Mouse (Mus musculus) kidney, postnatal 25 days (tissue): ENCODE results near the gene Olfr1404.
"Not testable (repeated sequence)": the region's sequence is repeated elsewhere in the genome, so short reads cannot be mapped to it uniquely, and the experiment has no call there.

ENCODE experiments used
- DNase-seq, 2 experiments: peaks; one replicate each; pipeline ENCODE4 v3.0.0; 2021; ENCODE audit warnings: mixed read lengths in 2 of 2

Gene Olfr1404

DNA sequence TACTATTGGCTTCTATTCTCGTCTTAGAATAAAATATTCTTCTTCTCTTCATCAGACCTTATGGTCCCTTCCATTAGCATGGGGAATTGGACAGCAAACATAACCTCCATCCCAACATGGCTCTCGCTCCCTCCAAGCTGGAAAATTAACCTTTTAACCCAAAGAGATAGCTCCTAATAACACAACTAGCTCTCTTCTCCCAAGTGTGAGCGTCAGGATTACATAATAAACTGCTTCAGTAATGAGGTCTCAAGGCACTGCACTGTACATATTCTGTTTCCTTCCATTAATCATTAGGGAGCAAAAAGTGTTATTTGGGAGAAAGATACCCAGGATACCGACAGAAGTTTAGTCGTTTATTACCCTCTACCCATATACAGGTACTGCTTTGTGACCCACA is at the start of gene Olfr1404:
Olfr1404 (plus strand) TSS at position 301 of the 400 bp plus-strand sequence.
- DNase-seq = no peak

DNA sequence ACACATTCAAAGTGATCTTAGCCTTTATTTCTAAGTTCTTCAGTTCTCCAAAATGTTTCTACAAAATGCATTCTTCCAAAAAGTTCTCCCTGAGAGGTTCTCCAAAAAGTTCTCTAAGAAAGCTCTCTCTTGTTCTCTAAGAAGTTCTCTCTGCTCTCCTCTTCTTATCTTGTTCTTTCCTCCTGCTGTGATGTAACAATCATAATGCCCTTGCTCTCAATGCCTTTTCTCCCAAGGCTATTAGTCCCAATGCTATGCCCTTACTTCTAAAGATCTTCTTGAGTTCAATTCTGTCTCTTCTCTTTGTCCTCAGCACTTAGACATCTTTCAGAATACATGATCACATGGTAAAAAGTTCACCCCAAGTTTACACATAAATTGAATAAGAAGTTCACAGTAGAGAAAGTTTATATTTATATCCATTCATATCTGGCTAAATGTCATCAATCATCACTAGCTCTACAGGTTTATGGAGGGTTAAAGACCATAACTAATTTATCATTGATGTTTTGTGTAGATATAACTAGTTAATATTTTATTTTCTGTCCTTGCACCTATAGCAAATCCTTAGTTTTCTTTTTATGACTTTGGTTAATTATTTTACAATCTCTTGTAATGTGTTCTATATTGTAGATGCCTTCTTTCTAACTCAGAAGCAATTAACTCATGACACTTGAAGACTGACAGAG is 37.9 kb upstream of the Olfr1404 start:
- no peak for DNase-seq

DNA sequence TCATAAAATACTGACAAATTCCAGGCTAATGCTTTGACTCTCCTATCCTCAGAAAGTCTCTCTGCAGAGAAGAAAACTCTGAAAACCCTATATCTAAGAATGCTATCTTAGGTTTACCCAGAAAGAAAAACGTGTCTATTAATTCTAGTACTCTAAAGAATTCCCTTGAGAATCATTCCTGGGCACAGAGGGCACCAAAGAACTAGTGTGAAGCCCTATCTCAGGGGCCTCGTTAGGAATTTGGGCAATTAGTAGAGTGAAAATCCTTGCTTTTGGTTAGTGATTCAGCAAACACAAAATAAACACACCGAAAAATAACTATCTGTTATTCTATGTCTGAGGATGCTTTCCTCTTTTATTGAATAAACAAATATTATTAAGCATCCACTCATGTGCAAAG is 21.7 kb upstream of the Olfr1404 start, which contains the start of gene Olfr1406:
Olfr1406 (minus strand) TSS at position 101 of the 400 bp plus-strand sequence.
- DNase-seq = no peak

DNA sequence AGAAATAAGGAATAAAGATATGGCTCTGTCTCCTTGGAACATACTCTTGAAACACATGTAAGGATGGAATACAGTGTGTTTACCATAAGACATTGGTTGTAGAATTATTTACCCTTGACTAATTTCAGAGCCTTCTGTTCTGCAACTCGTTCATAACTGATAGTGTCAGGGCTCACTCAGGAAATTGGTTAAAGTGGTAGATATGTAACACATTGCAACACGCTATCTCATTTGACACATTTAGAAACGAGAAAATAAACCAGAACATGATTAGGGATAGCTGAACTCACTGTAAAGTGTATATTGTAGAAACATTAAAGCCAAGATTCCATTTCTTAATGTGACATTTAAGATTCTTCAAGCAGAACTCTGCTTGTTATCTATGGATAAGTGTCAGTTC is 20.1 kb upstream of the Olfr1404 start:
- DNase-seq = no peak

DNA sequence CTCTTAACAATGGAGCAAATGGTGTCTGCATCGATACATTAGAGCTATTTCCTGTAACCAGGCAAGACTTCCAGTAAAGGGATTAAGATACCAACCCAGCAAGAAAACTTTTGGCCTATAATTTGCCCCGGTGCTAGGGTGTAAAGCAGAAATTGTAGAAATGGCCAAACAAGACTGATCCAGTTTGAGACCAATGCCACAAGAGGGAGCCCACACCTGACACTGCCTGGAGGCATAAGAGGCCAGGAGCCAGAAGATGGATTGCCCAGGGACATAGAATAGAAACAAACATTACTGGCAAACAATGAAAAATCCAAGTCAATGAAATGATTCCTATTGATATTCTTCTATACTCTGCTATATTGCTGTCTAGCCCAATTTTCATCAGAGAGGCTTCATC is 15.8 kb upstream of the Olfr1404 start:
- DNase-seq = no peak

DNA sequence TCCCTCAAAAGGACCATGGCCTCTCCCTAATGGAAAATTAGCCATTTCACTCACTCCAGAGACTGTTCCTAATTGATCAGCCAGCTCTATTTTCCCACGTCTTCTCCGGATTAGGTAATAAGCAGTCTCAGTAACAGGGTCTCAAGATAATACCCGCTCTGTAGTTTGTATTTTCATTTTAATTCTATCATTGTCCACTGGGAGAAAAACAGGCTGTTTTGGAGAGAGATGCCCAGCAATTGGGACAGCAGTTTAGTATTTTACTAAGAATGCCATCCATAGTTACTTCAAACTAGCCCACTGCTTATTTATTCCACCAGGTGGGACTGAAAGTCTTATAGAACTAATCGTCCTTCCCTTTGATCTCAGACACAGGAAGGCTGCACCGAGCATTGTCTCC is 14.7 kb upstream of the Olfr1404 start, which contains the start of gene Olfr218:
Olfr218 (plus strand) TSS at position 301 of the 400 bp plus-strand sequence.
- no peak for DNase-seq

DNA sequence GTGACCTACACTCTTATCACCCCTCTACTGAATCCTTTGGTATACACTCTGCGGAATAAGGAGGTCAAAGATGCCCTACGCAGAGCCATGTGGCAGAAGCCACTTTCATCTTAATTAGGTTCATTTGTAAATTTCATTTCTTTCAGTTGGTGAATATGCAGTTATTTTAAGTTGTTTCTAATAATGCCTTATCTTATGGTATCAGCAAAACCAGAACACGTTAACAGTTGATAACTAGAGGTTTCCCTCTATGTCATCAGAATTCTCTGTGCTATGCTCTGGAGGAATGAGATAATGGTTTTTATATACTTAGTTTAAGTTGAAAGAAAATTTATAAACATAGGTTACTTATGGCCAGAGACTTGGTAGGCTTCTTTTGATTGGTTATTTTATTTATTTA is 4.3 kb downstream of the Olfr1404 start:
- DNase-seq = no peak

DNA sequence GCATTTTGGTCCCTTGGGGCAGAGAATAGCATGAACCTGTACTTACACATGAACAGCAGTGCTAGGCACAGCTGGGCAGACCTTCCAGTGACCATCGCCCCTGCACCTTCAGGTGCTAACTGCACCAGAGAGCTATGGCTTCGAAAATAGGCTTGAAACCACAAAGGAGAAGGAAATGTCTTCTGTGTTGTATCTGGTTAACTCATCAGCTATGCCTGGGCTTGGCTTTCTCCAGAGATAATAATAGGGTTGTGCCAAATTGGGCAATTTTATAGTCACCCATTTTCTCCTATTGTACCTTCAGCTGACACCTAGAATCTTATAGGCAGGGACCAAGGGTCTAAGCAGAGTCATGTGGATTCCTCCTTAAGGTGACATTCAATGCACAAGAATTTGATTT is 14.9 kb downstream of the Olfr1404 start, which contains the start of gene Fcer1a:
Fcer1a (minus strand) TSS at position 134 of the 400 bp plus-strand sequence.
- DNase-seq = no peak

DNA sequence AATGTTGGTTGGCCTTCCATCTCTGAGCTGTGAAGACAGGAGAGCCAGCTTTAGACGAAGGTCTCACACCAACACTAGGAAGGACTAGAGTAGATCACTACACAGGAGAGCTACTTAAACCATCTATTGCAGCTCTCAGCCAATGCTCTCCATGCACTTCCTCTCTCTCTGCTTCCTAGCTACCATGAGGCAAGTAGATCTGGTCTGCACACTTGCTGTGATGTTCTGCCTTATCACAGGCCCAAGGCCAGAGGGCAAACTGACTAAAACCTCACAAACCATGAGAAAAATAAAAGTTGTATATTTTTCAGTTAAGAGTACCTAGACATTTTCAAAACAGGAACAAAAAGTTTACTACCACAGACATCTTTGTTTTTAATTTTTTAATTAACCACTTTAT is 24.8 kb downstream of the Olfr1404 start:
- DNase-seq = not testable (repeated sequence)

DNA sequence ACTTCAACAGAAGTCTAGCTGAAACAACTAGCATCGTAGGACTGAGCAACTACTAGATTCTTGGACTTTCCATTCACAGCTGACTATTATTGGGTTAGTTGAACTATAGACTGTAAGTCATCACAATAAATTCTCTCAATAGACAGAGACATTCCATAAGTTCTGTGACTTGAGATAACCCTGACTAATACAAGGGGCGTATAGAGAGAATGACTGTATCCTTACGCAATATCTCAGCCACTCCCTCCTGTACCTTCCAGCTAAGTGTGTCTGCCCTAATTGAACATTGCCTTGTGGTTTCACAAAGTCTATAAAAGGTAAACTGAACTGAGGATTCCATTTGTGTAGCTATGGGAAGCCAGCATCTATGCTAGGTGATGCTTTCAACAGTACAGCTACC is 37.7 kb downstream of the Olfr1404 start:
- DNase-seq = no peak

DNA sequence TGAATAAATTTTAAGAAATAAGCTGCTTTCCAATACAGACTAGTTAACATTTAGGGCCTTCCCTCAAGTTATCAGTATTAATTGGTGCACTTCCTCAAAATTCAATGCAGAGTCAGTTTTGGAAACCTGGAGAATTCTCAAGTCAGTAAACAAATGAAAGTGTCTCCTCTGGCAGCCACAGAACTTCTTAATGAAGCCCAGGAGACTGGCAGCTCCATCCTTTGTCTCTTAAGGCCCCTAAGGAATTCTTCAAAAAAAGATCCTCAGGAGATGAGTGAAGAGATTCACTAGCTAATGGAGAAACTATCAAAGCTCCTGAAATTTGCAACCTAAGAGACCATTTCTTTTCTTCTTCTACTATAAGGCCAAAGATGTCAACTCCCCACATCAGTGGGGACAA is 53.5 kb downstream of the Olfr1404 start, which contains the start of gene Olfr418:
Olfr418 (plus strand) TSS at position 301 of the 400 bp plus-strand sequence.
- no peak for DNase-seq
